Mouse (Mus musculus) neutrophil, adult 59 days (primary cell): Measurements from ENCODE around the gene Rcbtb1. TPM values are rescaled to one million over a fixed set of nuclear protein-coding genes. Genes with fewer than 3 reads are reported as not detected.

Experiments
- total RNA-seq, 2 experiments: library from RNA; stranded (reverse); gene quantifications; 1 replicate in 1 of 2; 2 replicates in 1 of 2; pipeline ENCODE4 v1.2.4; 2023

Rcbtb1 gene
- 1 to 10 TPM; 7.7 to 8.7 TPM for total RNA-seq

GRCm38 (mm10) chr14:59200711-59201603 is at the start of gene Rcbtb1:
TSS of gene Rcbtb1 (plus strand) at chr14:59201209.

GRCm38 (mm10) chr14:59178649-59179048 is 22.4 kb upstream of the Rcbtb1 start, which contains the start of gene Gm5142:
TSS of gene Gm5142 (minus strand) at chr14:59178749.

GRCm38 (mm10) chr14:59260056-59260455 is 59.0 kb downstream of the Rcbtb1 start, which contains the start of gene Gm6904:
TSS of gene Gm6904 (minus strand) at chr14:59260216.

Other genes with a start within 250 kb of the Rcbtb1 start
- gene 1700129C05Rik, start 58.3 kb upstream of the Rcbtb1 start, total RNA-seq, result not detected
- gene Gm5142, start 22.5 kb upstream of the Rcbtb1 start, total RNA-seq, result not detected
- under 1 TPM; 0.64 to 0.71 TPM for gene Gm6904, start 59.0 kb downstream of the Rcbtb1 start, total RNA-seq
- 1 to 10 TPM in 1 of 2 experiments, under 1 TPM in 1; 0.75 to 1.1 TPM for gene Phf11a, start 96.3 kb downstream of the Rcbtb1 start, total RNA-seq
- 1 to 10 TPM; 3.5 to 5.0 TPM for gene Phf11b, start 140.1 kb downstream of the Rcbtb1 start, total RNA-seq
- gene Phf11d, start 164.3 kb downstream of the Rcbtb1 start, total RNA-seq, result 1 to 10 TPM; 2.5 to 3.0 TPM
- 1 to 10 TPM; 1.0 to 1.4 TPM for gene Phf11c, start 194.2 kb downstream of the Rcbtb1 start, total RNA-seq
- gene Setdb2, start 239.7 kb downstream of the Rcbtb1 start, total RNA-seq, result 10 to 100 TPM; 12.0 to 15.4 TPM
- 10 to 100 TPM; 13.0 to 14.5 TPM for gene Cab39l, start 239.8 kb downstream of the Rcbtb1 start, total RNA-seq